Mouse (Mus musculus) testis, adult 10 weeks (tissue): ENCODE results near the gene Gde1. TPM values are rescaled to one million over a fixed set of nuclear protein-coding genes. Genes with fewer than 3 reads are reported as not detected.

Source experiments
- polyA plus RNA-seq: library from polyadenylated mRNA; stranded (reverse); fragments of 350-450 nt; fragmentation: Illumina TruSeq; extraction: RNeasy Lipid Tissue Mini Kit (QIAGEN cat#74804); gene quantifications from one replicate; pipeline ENCODE4 v1.2.3, GENCODE M21; 2014; ENCODE audit warnings: low read depth, low replicate concordance

Gde1 gene
- polyA plus RNA-seq = 194 TPM

GRCm38 (mm10) chr7:118705101-118705961 lies at the start of gene Gde1:
Gde1 (minus strand) TSS chr7:118705778.

GRCm38 (mm10) chr7:118739975-118740531 lies 34.5 kb upstream of the Gde1 start, which contains the start of gene Vps35l:
Vps35l (plus strand) TSS chr7:118740226.

DNA sequence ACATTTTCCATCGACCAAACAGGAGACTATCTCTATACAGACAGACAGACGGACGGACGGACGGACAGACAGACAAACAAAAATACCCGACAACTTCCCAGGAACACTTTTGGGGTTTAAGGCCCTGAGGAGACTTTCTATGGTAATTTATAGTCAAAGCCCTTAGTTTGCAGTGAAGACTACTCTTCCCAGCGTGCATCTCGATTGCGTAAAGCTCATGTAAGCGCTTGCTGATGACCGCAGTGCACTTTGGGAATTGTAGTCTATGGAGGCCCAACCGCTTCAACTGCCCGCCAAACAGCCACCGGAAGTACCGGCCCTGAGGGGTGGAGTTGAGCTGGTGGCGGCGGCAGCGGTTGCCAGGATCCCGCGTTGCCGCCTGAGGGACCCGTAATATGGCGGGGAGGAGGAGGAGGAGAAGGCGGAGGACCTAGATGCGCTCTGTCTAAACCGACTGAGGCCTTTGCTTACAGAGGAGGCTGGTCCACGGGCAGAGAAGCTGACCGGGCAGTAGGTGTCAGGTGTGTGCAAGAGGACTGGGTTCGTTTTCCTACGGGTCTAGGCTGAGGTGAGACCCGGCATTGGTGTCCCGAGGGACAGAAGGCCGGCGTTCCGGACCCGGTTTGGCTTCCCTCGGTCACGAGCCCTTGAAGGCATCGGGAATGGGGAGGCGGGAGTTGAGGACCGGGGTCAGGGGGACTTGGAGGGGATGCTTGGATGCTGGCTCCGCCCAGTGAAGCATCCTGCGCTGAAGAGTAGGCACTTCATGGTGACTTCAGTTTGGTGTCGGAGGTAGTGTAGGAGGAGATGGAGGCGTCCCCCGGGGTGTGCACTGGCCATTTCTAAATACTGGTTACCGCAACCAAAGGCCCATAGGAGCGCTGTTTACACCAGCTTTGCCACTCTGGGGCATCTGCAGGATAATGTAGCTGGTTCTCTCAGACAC lies 6.9 kb upstream of the Gde1 start, which contains the start of gene Ccp110:
Gene Ccp110, plus strand, starts transcription at position 325 of the 946 bp plus-strand sequence.

Other genes with a start within 250 kb of the Gde1 start
- 1.4 TPM for gene Itpripl2, start 213.8 kb downstream of the Gde1 start, polyA plus RNA-seq
- 4.6 TPM for gene Coq7, start 172.4 kb downstream of the Gde1 start, polyA plus RNA-seq
- gene Tmc7, start 121.0 kb downstream of the Gde1 start, polyA plus RNA-seq = 88.9 TPM
- 56.5 TPM for gene Tmc5, start 108.5 kb downstream of the Gde1 start, polyA plus RNA-seq
- 239 TPM for gene Ccp110, start 6.8 kb upstream of the Gde1 start, polyA plus RNA-seq
- gene Vps35l, start 34.4 kb upstream of the Gde1 start, polyA plus RNA-seq = 9.2 TPM
- gene Iqck, start 150.0 kb upstream of the Gde1 start, polyA plus RNA-seq = 19.4 TPM
- 116 TPM for gene Knop1, start 150.5 kb upstream of the Gde1 start, polyA plus RNA-seq